Mouse (Mus musculus): ENCODE measurements around the gene Cbx6. TPM values are rescaled to one million over a fixed set of nuclear protein-coding genes. Genes with fewer than 3 reads are reported as not detected.

Gene Cbx6
- total and polyA plus RNA-seq, 3 experiments = 46.2 to 105 (median 67.3) TPM

- DNase-seq = no peak
These were observed 30.7 kb downstream of the Cbx6 start for GRCm38 (mm10) chr15:79803533-79804351.

GRCm38 (mm10) chr15:79802304-79802703 is 32.2 kb downstream of the Cbx6 start:
- DNase-seq = no peak

GRCm38 (mm10) chr15:79801646-79802045 is 32.8 kb downstream of the Cbx6 start:
- DNase-seq = no peak

- DNase-seq = no peak
These were observed 33.8 kb downstream of the Cbx6 start for GRCm38 (mm10) chr15:79800701-79801100.

- no peak for DNase-seq
These were observed 35.9 kb downstream of the Cbx6 start for GRCm38 (mm10) chr15:79798591-79798990.

- DNase-seq = no peak
These were observed 36.8 kb downstream of the Cbx6 start for GRCm38 (mm10) chr15:79797680-79798079.

- DNase-seq = no peak
These were observed 37.4 kb downstream of the Cbx6 start for GRCm38 (mm10) chr15:79797096-79797495.

GRCm38 (mm10) chr15:79796256-79796655 is 38.2 kb downstream of the Cbx6 start:
- no peak for DNase-seq

GRCm38 (mm10) chr15:79794173-79794572 is 40.3 kb downstream of the Cbx6 start:
- DNase-seq = no peak

- no peak for DNase-seq
These were observed 41.4 kb downstream of the Cbx6 start for GRCm38 (mm10) chr15:79793076-79793475.

GRCm38 (mm10) chr15:79792455-79792854 is 42.0 kb downstream of the Cbx6 start:
- DNase-seq = no peak

- DNase-seq = peak; percentile 61
These were observed 43.0 kb downstream of the Cbx6 start for GRCm38 (mm10) chr15:79791502-79791901.

- no peak for DNase-seq
These were observed 43.6 kb downstream of the Cbx6 start for GRCm38 (mm10) chr15:79790905-79791304.

- no peak for DNase-seq
These were observed 44.4 kb downstream of the Cbx6 start for GRCm38 (mm10) chr15:79790111-79790510.

- no peak for DNase-seq
These were observed 46.7 kb downstream of the Cbx6 start for GRCm38 (mm10) chr15:79787815-79788214.

GRCm38 (mm10) chr15:79785056-79785455 is 49.4 kb downstream of the Cbx6 start:
- DNase-seq = peak; percentile 51

GRCm38 (mm10) chr15:79777749-79778148 is 56.7 kb downstream of the Cbx6 start, which contains the start of gene Dnal4:
Gene Dnal4 (minus strand): TSS chr15:79777849.
- no peak for DNase-seq

GRCm38 (mm10) chr15:79775662-79776061 is 58.8 kb downstream of the Cbx6 start:
- no peak for DNase-seq

- peak; percentile 98 for DNase-seq
These were observed 60.1 kb downstream of the Cbx6 start for GRCm38 (mm10) chr15:79774117-79775027.
